ENCODE assay signal across 18 mouse cellular contexts in genomic region chr10:62252496-62253235, GRCm38 (mm10). TPM values are rescaled to one million over a fixed set of nuclear protein-coding genes. Genes with fewer than 3 reads are reported as not detected.
"Had no signal": no experiment of that assay in that cellular context is flagged by ENCODE, and none has a peak within 500 bp of the region (broad histone marks: within the 10 kb centered on the region; RNA-seq: fewer than 3 reads in every experiment).

No protein-coding gene starts in this region.

- H3K4me3 ChIP-seq: left cerebral cortex, adult 2 months; limb, embryonic 15.5 days; liver, embryonic 12.5 days; megakaryocyte, embryonic 14.5 days; midbrain, embryonic 13.5 days; myocyte; neural tube, embryonic 12.5 days; stomach, embryonic 15.5 days had no signal

- DNase-seq: kidney, adult 8-10 months; kidney, postnatal 25 days; lung, embryonic 14.5 days; lung, postnatal 14 days; thymus, postnatal 4 days had no signal

- H3K9ac ChIP-seq: limb, embryonic 15.5 days; liver, embryonic 12.5 days; lung, embryonic 14.5 days; midbrain, embryonic 13.5 days; neural tube, embryonic 12.5 days; stomach, embryonic 15.5 days had no signal

- H3K4me1 ChIP-seq: midbrain, embryonic 13.5 days; neural tube, embryonic 12.5 days had no signal

- H3K27me3 ChIP-seq: midbrain, embryonic 13.5 days; neural tube, embryonic 12.5 days; stomach, embryonic 15.5 days had no signal

- ATAC-seq: liver, embryonic 12.5 days; midbrain, embryonic 13.5 days had no signal

- H3K36me3 ChIP-seq: limb, embryonic 15.5 days; liver, embryonic 12.5 days; midbrain, embryonic 13.5 days; neural tube, embryonic 12.5 days; stomach, embryonic 15.5 days had no signal

- H3K9me3 ChIP-seq: limb, embryonic 15.5 days; liver, embryonic 12.5 days; megakaryocyte, embryonic 14.5 days; midbrain, embryonic 13.5 days; neural tube, embryonic 12.5 days; stomach, embryonic 15.5 days had no signal

- H3K4me2 ChIP-seq: limb, embryonic 15.5 days; liver, embryonic 12.5 days; lung, embryonic 14.5 days; midbrain, embryonic 13.5 days; neural tube, embryonic 12.5 days; stomach, embryonic 15.5 days had no signal

- H3K27ac ChIP-seq: left cerebral cortex, adult 2 months; limb, embryonic 15.5 days; liver, embryonic 12.5 days; macrophage; midbrain, embryonic 13.5 days; neural tube, embryonic 12.5 days; stomach, embryonic 15.5 days had no signal

RNA-seq across cellular contexts. Expression of gene Tacr2, which starts 0.4 kb away (rescaled TPM):
- total RNA-seq: midbrain, postnatal 0 days; neutrophil, adult 5-6 weeks had no signal
- polyA plus RNA-seq: limb, embryonic 11.5 days; limb, embryonic 15.5 days; liver, embryonic 12.5 days; macrophage; midbrain, embryonic 13.5 days; neural tube, embryonic 12.5 days; spleen, adult 2 months had no signal

RNA-seq across cellular contexts. Expression of gene Tspan15, which starts 21.6 kb away (rescaled TPM):
- polyA plus RNA-seq: macrophage had no signal
